Mouse (Mus musculus) hindbrain, embryonic 16.5 days (tissue): ENCODE data around the gene Gigyf1. TPM values are rescaled to one million over a fixed set of nuclear protein-coding genes. Genes with fewer than 3 reads are reported as not detected.

ENCODE experiments used
- ATAC-seq: fragments of 200-750 bp; cut with Nextera tagmentation; 2 replicates; pipeline ENCODE4 v1.8.0; 2017; ENCODE audit warnings: moderate TSS enrichment, moderate library complexity
- H3K27ac ChIP-seq: fragments of 300-500 bp; sonication (generic); 2 replicates; pipeline ENCODE4 v1.5.1; 2014; ENCODE audit warnings: low read depth, mild to moderate bottlenecking, control low read depth, low read length, moderate library complexity
- H3K27me3 ChIP-seq: fragments of 300-500 bp; sonication (generic); replicated peaks from 2 replicates; pipeline ENCODE4 v1.6.1; 2014; ENCODE audit warnings: low read length; ENCODE audit not compliant: control insufficient read depth, insufficient read depth
- H3K36me3 ChIP-seq: fragments of 300-500 bp; sonication (generic); 2 replicates; pipeline ENCODE4 v1.6.1; 2014; ENCODE audit warnings: mild to moderate bottlenecking, low read length, moderate library complexity, mixed read lengths; ENCODE audit not compliant: control insufficient read depth, insufficient read depth
- H3K4me1 ChIP-seq: fragments of 300-500 bp; sonication (generic); 2 replicates; pipeline ENCODE4 v1.6.1; 2014; ENCODE audit warnings: low read depth, low read length; ENCODE audit not compliant: control insufficient read depth, insufficient read depth
- H3K4me2 ChIP-seq: fragments of 300-500 bp; sonication (generic); 2 replicates; pipeline ENCODE4 v1.6.1; 2014; ENCODE audit warnings: mild to moderate bottlenecking, low read length, control low read depth, moderate library complexity
- H3K4me3 ChIP-seq: fragments of 300-500 bp; sonication (generic); 2 replicates; pipeline ENCODE4 v1.5.1; 2014; ENCODE audit warnings: mild to moderate bottlenecking, low read length, control low read depth, moderate library complexity
- H3K9ac ChIP-seq: fragments of 300-500 bp; sonication (generic); 2 replicates; pipeline ENCODE4 v1.6.1; 2014; ENCODE audit warnings: low read depth, mild to moderate bottlenecking, control low read depth, low read length, moderate library complexity
- H3K9me3 ChIP-seq: fragments of 300-500 bp; sonication (generic); 2 replicates; pipeline ENCODE4 v1.6.1; 2014; ENCODE audit warnings: mild to moderate bottlenecking, low read length, moderate library complexity; ENCODE audit not compliant: control insufficient read depth
- WGBS: fragments of 180-500 bp; shearing (Covaris S2); extraction: QIAGEN DNeasy Blood & Tissue Kit; methylation state at CpG from one replicate; pipeline ENCODE4 v1.1.7; 2014; 5-methylcytosine and 5-hydroxymethylcytosine counted together
- polyA plus RNA-seq: library from polyadenylated mRNA; unstranded; fragments of >200 nt; fragmentation: Nextera tagmentation; extraction: Ambion mirVana; gene quantifications from 2 replicates; pipeline ENCODE4 v1.2.1, GENCODE M21; 2015

Gene Gigyf1
- polyA plus RNA-seq, 1 experiment from 2014 or later = 11.8 TPM

DNA sequence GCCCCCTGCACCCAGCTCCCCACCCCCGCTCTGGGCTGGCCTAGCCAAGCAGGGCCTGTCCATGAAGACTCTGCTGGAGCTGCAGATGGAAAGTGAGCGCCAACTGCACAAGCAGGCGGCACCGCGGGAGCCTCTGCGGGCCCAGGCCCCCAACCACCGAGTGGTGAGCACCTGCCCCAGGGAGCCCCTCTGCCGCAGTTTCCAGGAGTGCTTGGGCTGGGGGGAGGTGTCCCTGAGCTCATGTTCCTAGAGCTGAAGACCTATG lies 5.8 kb downstream of the Gigyf1 start:
- no peak for ATAC-seq
- 81% methylated on average over 8 of the region's 8 CpGs for WGBS
- no peaks in the 10 kb centered on the region for H3K27me3 ChIP-seq
- H3K4me2 ChIP-seq = no peak overlapping the region
- H3K4me3 ChIP-seq = no peak overlapping the region
- H3K4me1 ChIP-seq = peaks cover 11% of the 10 kb centered on the region
- H3K9me3 ChIP-seq = no peaks in the 10 kb centered on the region
- H3K36me3 ChIP-seq = peaks cover 76% of the 10 kb centered on the region
- H3K9ac ChIP-seq = no peak overlapping the region
- no peak overlapping the region for H3K27ac ChIP-seq

DNA sequence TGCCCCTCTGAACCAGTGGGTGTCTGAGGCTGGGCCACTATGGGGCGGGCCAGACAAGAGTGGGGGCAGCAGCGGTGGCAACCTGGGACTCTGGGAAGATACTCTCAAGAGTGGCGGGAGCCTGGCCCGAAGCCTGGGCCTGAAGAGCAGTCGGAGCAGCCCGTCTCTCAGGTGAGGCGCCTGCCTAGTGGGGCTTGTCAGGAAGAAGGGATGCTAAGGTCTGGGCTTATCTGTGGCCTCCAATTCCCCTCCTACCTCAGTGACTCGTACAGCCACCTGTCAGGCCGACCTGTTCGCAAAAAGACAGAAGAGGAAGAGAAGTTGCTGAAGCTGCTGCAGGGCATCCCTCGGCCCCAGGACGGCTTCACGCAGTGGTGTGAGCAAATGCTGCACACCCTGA lies 6.3 kb downstream of the Gigyf1 start:
- Histone ChIP-seq H3K4me2 (no peak overlapping the region), H3K27ac (peak overlapping the region; percentile 36; the same call in 1 of the 2 replicates), H3K4me1 (peaks cover 16% of the 10 kb centered on the region), H3K36me3 (peaks cover 74% of the 10 kb centered on the region), H3K9me3 (no peaks in the 10 kb centered on the region), H3K4me3 (no peak overlapping the region), H3K27me3 (no peaks in the 10 kb centered on the region), H3K9ac (no peak overlapping the region)
- 92% methylated on average over 13 of the region's 13 CpGs for WGBS
- ATAC-seq = no peak

DNA sequence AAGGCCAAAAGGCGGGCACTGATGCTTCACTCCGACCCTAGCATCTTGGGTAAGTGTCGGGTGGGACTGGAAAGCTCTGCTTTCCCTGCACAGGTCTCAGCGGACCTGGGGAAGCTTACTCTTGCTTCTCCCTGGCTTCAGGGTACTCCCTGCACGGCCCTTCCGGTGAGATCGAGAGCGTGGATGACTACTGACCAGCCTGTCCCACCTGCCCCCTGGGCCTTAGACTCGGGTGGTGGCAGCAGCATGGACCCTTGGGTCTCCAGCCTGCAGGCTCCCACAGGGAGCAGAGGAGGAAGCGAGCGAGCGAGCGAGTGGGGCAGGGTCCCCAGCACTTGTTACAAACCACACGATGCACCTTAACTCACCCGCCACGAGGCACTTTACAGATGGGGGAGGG lies 7.2 kb downstream of the Gigyf1 start:
- ATAC-seq = no peak
- no peak overlapping the region for H3K9ac ChIP-seq
- no peaks in the 10 kb centered on the region for H3K27me3 ChIP-seq
- no peak overlapping the region for H3K4me3 ChIP-seq
- 72% methylated on average over 16 of the region's 16 CpGs for WGBS
- peak overlapping the region; percentile 49; the same call in 1 of the 2 replicates for H3K27ac ChIP-seq
- peaks cover 24% of the 10 kb centered on the region for H3K4me1 ChIP-seq
- no peak overlapping the region for H3K4me2 ChIP-seq
- no peaks in the 10 kb centered on the region for H3K9me3 ChIP-seq
- H3K36me3 ChIP-seq = peaks cover 66% of the 10 kb centered on the region

DNA sequence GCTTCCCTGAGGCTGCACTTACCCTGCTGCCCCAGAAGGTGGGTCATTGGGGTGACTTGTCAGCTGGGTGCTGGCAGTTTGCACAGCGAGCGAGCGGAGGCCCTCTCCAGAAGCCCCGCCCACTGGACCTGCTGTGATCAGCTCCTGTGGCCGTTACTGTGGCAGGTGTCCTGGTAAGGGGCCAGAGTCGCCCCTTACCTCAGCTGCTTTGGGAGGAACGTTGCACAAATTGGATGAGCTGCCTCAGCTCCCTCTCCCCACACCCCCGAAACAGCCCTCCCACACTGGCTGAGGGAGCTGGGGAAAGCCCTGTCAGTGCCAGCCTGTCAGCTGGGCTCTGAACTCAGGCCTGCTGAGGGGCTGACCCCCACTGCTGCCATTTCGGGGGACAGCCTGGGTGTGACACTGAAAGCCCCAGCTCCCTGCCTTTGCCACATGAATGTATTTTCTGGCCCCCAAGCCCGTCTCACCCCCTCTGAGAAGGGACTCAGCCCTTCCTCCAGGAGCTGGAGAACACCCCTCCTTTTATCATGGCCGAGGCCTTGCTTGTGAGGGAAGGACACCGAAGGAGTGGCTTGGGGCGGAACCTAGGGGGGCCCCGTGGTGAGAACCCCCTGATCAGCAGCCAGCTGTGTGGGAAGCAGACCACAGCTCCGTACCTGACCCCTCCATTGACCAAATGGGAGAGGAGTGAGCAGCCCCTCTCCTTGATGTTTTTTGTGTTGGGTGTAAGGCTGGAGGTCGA lies 8.0 kb downstream of the Gigyf1 start:
- no peak for ATAC-seq
- 26% methylated on average over 16 of the region's 16 CpGs for WGBS

DNA sequence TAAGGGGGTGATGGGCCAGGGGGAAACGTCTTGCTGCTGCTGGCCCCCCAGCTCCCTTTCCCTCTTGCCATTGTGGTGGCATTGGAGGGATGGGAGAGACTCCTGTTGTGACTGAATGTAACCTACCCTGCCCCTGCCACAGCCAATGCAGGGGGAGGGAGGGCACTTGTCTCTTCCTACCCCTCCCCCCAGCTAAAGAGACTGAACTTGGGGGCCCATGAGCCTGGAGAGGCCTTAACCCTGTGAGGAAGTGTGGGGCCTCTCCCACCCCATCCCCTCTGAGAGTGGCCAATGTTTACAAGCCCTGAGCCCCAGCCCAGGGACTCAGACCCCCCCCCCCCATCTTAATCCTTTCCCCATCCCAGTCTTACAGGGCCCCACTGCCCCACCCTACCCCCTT lies 9.1 kb downstream of the Gigyf1 start:
- no peak overlapping the region for H3K9ac ChIP-seq
- ATAC-seq = no peak
- no peak overlapping the region; the same call in 1 of the 2 replicates for H3K27ac ChIP-seq
- H3K9me3 ChIP-seq = no peaks in the 10 kb centered on the region
- no peak overlapping the region for H3K4me2 ChIP-seq
- H3K36me3 ChIP-seq = peaks cover 47% of the 10 kb centered on the region
- peaks cover 25% of the 10 kb centered on the region for H3K4me1 ChIP-seq
- no peak overlapping the region for H3K4me3 ChIP-seq
- no peaks in the 10 kb centered on the region for H3K27me3 ChIP-seq
- 25% methylated on average over 1 of the region's 1 CpGs for WGBS

More for the DNA sequence above, 8.0 kb downstream of the Gigyf1 start:
- Histone ChIP-seq H3K4me1 (peaks cover 25% of the 10 kb centered on the region), H3K9ac (peak overlapping the region; percentile 38), H3K9me3 (no peaks in the 10 kb centered on the region), H3K36me3 (peaks cover 58% of the 10 kb centered on the region), H3K27ac (peak overlapping the region; percentile 65; the same call in 1 of the 2 replicates), H3K4me2 (no peak overlapping the region), H3K4me3 (no peak overlapping the region), H3K27me3 (no peaks in the 10 kb centered on the region)

DNA sequence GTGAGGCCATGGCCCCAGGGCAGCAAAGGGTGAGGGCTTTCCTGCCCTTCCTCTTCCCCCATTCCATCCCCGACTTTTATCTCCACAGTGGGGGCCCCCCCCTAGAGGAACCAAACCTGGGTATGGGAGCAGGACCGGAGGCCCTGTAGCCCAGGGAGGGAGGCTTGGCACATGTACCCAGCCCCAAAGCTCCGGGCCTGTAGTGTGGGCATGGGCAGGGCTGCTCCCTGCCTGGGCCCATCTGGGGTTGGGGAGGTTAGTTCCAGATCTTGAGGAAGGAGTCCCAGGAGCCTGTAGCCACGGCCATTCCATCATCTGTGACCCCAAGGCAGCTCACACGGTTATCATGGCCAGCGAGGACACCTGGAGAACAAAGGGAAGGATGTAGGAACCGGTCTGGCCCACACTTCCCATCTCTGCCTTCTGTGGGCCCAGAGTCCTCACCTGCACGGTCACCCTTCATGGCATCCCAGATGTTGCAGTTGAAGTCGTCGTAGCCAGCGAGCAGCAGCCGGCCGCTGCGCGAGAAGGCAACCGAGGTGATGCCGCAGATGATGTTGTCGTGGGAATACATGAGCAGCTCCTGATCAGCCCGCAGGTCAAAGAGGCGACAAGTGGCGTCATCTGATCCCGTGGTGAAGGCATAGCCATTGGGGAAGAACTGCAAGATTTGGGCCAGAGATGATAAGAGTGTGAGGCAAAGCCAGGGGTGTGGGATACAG lies 10.1 kb downstream of the Gigyf1 start:
- Histone ChIP-seq H3K9ac (no peak overlapping the region), H3K4me3 (no peak overlapping the region), H3K4me2 (no peak overlapping the region), H3K9me3 (no peaks in the 10 kb centered on the region), H3K27me3 (no peaks in the 10 kb centered on the region), H3K4me1 (peaks cover 25% of the 10 kb centered on the region), H3K27ac (peak overlapping the region; percentile 34), H3K36me3 (peaks cover 37% of the 10 kb centered on the region)
- 81% methylated on average over 22 of the region's 22 CpGs for WGBS
- no peak for ATAC-seq

DNA sequence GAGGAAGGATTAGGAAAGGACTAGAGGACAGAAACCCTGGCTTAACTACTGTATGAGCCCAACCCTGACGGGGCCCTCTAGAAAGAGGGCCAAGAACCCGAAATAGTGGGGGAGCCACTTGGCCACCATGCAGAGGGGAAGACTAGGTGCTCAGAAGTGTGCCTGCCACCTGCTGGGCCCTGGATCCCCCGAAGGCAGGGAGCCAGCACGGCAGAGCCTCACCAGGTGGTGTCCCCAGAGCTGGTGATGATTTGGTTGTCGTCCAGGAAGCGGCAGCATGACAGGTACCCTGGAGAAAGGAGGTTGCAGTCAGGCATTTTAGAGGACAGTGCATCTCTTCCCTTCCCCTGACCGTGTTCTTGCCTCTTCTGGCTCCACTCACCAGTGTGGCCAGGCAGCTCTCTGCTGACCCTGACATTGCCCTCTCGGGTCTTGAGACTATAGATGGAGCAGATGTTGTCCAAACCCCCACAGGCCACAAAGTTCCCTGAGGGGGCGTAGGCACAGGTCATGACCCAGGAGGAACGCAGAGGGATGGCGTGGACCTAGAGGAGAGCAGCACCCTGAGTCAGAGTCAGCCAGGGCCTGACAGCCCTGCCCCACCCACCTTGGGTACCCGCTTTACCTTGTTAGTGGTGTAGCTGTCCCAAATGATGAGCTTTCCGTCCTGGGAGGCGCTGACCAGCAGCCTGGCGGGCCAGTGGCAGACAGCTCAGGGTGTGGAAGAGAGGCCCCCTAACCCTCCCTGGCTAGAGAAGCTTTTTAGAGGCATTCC lies 11.1 kb downstream of the Gigyf1 start:
- Histone ChIP-seq H3K9me3 (no peaks in the 10 kb centered on the region), H3K27ac (peak overlapping the region; percentile 21; the same call in 1 of the 2 replicates), H3K27me3 (no peaks in the 10 kb centered on the region), H3K4me1 (peaks cover 28% of the 10 kb centered on the region), H3K9ac (peak overlapping the region; percentile 98; the same call in 1 of the 2 replicates), H3K4me3 (no peak overlapping the region), H3K36me3 (peaks cover 29% of the 10 kb centered on the region), H3K4me2 (peak overlapping the region; percentile 69)
- WGBS = 65% methylated on average over 15 of the region's 15 CpGs
- no peak for ATAC-seq

DNA sequence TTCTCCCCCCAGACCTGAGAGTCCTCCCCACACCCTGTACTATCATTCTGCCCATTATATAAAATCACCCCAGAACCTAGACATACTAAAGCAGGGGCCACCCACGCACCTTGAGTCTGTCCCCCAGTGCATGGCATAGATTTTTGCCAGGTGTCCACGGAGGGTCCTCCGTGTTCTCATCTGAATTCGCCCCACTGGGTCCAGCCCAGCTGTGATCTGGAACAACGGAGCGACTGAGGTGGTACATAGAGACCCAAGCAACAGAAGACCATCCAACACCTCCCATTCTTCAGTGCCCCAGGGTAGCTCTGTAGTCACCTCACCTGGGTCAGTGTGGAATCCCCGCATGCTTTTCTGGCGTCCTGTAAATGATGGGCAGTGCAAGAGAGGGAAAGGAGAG lies 11.7 kb downstream of the Gigyf1 start:
- WGBS = 53% methylated on average over 8 of the region's 8 CpGs
- H3K27ac ChIP-seq = peak overlapping the region; percentile 97
- no peaks in the 10 kb centered on the region for H3K27me3 ChIP-seq
- H3K9ac ChIP-seq = peak overlapping the region; percentile 98
- H3K4me3 ChIP-seq = peak overlapping the region; percentile 94
- H3K36me3 ChIP-seq = peaks cover 27% of the 10 kb centered on the region
- H3K4me1 ChIP-seq = peaks cover 28% of the 10 kb centered on the region
- ATAC-seq = no peak
- H3K9me3 ChIP-seq = no peaks in the 10 kb centered on the region
- H3K4me2 ChIP-seq = peak overlapping the region; percentile 69
